Mouse (Mus musculus): ENCODE results near the gene Bmp3. TPM values are rescaled to one million over a fixed set of nuclear protein-coding genes. Genes with fewer than 3 reads are reported as not detected.

Gene Bmp3
- total and polyA plus RNA-seq, 3 experiments: not detected

DNA sequence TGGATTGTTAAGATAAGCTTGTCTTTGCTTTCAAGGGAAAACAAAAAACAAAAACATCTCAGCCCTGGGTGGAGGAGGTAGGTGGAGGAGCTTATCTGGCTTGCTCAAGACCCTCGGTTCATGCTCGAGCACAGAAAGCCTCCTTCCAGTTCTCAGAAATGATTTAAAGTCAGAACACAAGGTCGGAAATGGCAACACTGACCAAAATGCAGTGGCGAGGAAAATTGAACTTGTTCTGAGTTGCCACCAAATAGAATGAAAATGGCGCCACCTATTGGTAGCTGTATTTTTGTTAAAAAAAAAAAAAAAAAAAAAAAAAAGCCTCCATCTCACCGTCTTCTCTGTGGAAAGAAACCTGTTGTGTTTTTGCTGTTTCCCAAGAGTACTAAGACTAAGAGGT, 9.7 kb downstream of the Bmp3 start:
- no peaks in the 10 kb centered on the region for H3K27me3 ChIP-seq (replicated peaks)
- TF ChIP-seq MAZ (IDR thresholded peaks at IDR 0.05; ENCODE audit: low read depth, low read length) (no peak), MAFK (IDR thresholded peaks at IDR 0.05; ENCODE audit: insufficient replicate concordance, low read length) (no peak), POLR2AphosphoS2 (IDR thresholded peaks at IDR 0.05; ENCODE audit: low read depth, low read length) (no peak), ZKSCAN1 (IDR thresholded peaks at IDR 0.05; ENCODE audit: borderline replicate concordance, low read depth, low read length) (no peak), RAD21 (IDR thresholded peaks at IDR 0.05; ENCODE audit: low read depth, low read length) (peak; percentile 77), HCFC1 (IDR thresholded peaks at IDR 0.05; ENCODE audit: low read depth, low read length) (no peak), CTCF (conservative IDR thresholded peaks at IDR 0.05 in 1 of 2, IDR thresholded peaks at IDR 0.05 in 1 of 2; ENCODE audit: low read depth in 2 of 2, low read length in 2 of 2) (peak; percentile 23 to 78; a peak in 2 of 4 replicates), PAX5 (IDR thresholded peaks at IDR 0.05; ENCODE audit: low read length) (no peak), SMC3 (IDR thresholded peaks at IDR 0.05; ENCODE audit: low read depth, low read length) (peak; percentile 50; the same call in 1 of the 2 replicates), BHLHE40 (IDR thresholded peaks at IDR 0.05; ENCODE audit: low read depth, low read length) (no peak), RCOR1 (conservative IDR thresholded peaks at IDR 0.05; ENCODE audit: low read depth, low read length) (no peak), ZNF384 (IDR thresholded peaks at IDR 0.05; ENCODE audit: low read depth, low read length) (peak; percentile 99), E2F4 (IDR thresholded peaks at IDR 0.05; ENCODE audit: insufficient replicate concordance, low read depth, low read length) (no peak)
- peaks cover 0 to 4% of the 10 kb centered on the region in 2 experiments; a peak in 2 of 4 replicates for H3K4me1 ChIP-seq (ENCODE audit: control insufficient read depth in 1 of 2, insufficient read depth in 2 of 2)
- no peaks in the 10 kb centered on the region for H3K79me2 ChIP-seq (replicated peaks; ENCODE audit: control insufficient read depth, extremely low read depth, insufficient read depth, poor library complexity, severe bottlenecking)
- no peak overlapping the region for H3K9ac ChIP-seq (ENCODE audit: insufficient read depth, low read depth)
- no peak overlapping the region for H3K27ac ChIP-seq (ENCODE audit: insufficient read depth, low read depth)
- DNase-seq (ENCODE audit: extremely low read depth): peak; percentile 58
- H3K4me3 ChIP-seq (replicated peaks in 1 of 3; ENCODE audit: low read depth in 2 of 3, low read length in 2 of 3, poor library complexity in 1 of 3): no peak overlapping the region
- no peaks in the 10 kb centered on the region for H3K36me3 ChIP-seq (replicated peaks in 1 of 2; ENCODE audit: control insufficient read depth in 1 of 2, insufficient read depth in 1 of 2, low read length in 1 of 2)
- dilution Hi-C loops (cut with MboI; ENCODE audit: extremely low pct_ligation_motif_present, extremely low pct_unique_long_range_greater_than_20kb, low sequenced_read_pairs) (no loop called here), in situ Hi-C loops (cut with MboI; ENCODE audit: low pct_ligation_motif_present, low pct_unique_long_range_greater_than_20kb, low sequenced_read_pairs) (loop anchor here (10.0 kb wide), 1 partner anchor 519 kb away; no protein-coding TSS in a partner anchor)
- H3K4me2 ChIP-seq (ENCODE audit: insufficient read depth, low read depth, poor library complexity, severe bottlenecking): no peak overlapping the region
- H3K9me3 ChIP-seq (replicated peaks; ENCODE audit: low read length): no peaks in the 10 kb centered on the region

DNA sequence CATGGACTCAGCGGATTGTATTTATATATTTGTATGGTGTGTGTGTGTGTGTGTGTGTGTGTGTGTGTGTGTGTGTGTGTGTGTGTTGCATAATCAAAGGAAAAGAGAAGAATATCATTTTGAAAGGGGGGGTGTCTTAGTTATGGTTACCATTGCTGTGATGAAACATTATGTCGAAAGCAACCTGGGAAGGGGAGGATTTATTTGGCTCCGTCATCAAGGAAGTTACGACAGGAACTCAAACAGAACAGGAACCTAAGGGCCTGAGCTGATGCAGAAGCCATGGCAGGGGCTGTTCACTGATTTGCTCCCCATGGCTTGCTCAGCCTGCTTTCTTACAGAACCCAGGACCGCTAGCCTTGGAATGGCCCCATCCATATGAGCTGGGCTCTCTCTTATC, 10.9 kb downstream of the Bmp3 start:
- Histone ChIP-seq H3K4me3 (replicated peaks in 1 of 3; ENCODE audit: low read depth in 2 of 3, low read length in 2 of 3, poor library complexity in 1 of 3) (no peak overlapping the region), H3K4me2 (ENCODE audit: insufficient read depth, low read depth, poor library complexity, severe bottlenecking) (no peak overlapping the region), H3K27me3 (replicated peaks) (no peaks in the 10 kb centered on the region), H3K9me3 (replicated peaks; ENCODE audit: low read length) (no peaks in the 10 kb centered on the region), H3K36me3 (replicated peaks in 1 of 2; ENCODE audit: control insufficient read depth in 1 of 2, insufficient read depth in 1 of 2, low read length in 1 of 2) (no peaks in the 10 kb centered on the region), H3K4me1 (ENCODE audit: control insufficient read depth in 1 of 2, insufficient read depth in 2 of 2) (peaks cover 0 to 4% of the 10 kb centered on the region in 2 experiments; a peak in 2 of 4 replicates), H3K27ac (ENCODE audit: insufficient read depth, low read depth) (no peak overlapping the region), H3K79me2 (replicated peaks; ENCODE audit: control insufficient read depth, extremely low read depth, insufficient read depth, poor library complexity, severe bottlenecking) (no peaks in the 10 kb centered on the region), H3K9ac (ENCODE audit: insufficient read depth, low read depth) (no peak overlapping the region)
- dilution Hi-C loops (cut with MboI; ENCODE audit: extremely low pct_ligation_motif_present, extremely low pct_unique_long_range_greater_than_20kb, low sequenced_read_pairs) (no loop called here), in situ Hi-C loops (cut with MboI; ENCODE audit: low pct_ligation_motif_present, low pct_unique_long_range_greater_than_20kb, low sequenced_read_pairs) (loop anchor here (10.0 kb wide), 1 partner anchor 520 kb away; no protein-coding TSS in a partner anchor)
- TF ChIP-seq EP300 (IDR thresholded peaks at IDR 0.05; ENCODE audit: low read length): no peak
- TF ChIP-seq ZKSCAN1 (IDR thresholded peaks at IDR 0.05; ENCODE audit: borderline replicate concordance, low read depth, low read length): no peak
- no peak for TF ChIP-seq NELFE (IDR thresholded peaks at IDR 0.05; ENCODE audit: low read depth, low read length)
- no peak for TF ChIP-seq TCF12 (IDR thresholded peaks at IDR 0.05; ENCODE audit: low read depth, low read length)
- TF ChIP-seq BHLHE40 (IDR thresholded peaks at IDR 0.05; ENCODE audit: low read depth, low read length): no peak
- TF ChIP-seq CHD2 (IDR thresholded peaks at IDR 0.05; ENCODE audit: low read length): no peak
- TF ChIP-seq MYC (IDR thresholded peaks at IDR 0.05; ENCODE audit: low read depth, low read length): no peak
- TF ChIP-seq MAFK (IDR thresholded peaks at IDR 0.05; ENCODE audit: insufficient replicate concordance, low read length): no peak
- no peak for TF ChIP-seq CTCF (conservative IDR thresholded peaks at IDR 0.05 in 1 of 2, IDR thresholded peaks at IDR 0.05 in 1 of 2; ENCODE audit: low read depth in 2 of 2, low read length in 2 of 2)
- no peak for TF ChIP-seq UBTF (IDR thresholded peaks at IDR 0.05; ENCODE audit: low read depth, low read length)
- no peak for TF ChIP-seq JUN (IDR thresholded peaks at IDR 0.05; ENCODE audit: insufficient read depth, low read depth, low read length)
- no peak for TF ChIP-seq MAX (IDR thresholded peaks at IDR 0.05; ENCODE audit: low read length)
- no peak for TF ChIP-seq RCOR1 (conservative IDR thresholded peaks at IDR 0.05; ENCODE audit: low read depth, low read length)
- no peak for TF ChIP-seq RAD21 (IDR thresholded peaks at IDR 0.05; ENCODE audit: low read depth, low read length)
- no peak for DNase-seq (ENCODE audit: extremely low read depth)
